Mouse (Mus musculus) subcutaneous adipose tissue, adult 2 months (tissue): Measurements from ENCODE around the gene Vkorc1. TPM values are rescaled to one million over a fixed set of nuclear protein-coding genes. Genes with fewer than 3 reads are reported as not detected.

ENCODE experiments used
- polyA plus RNA-seq: library from polyadenylated mRNA; depleted of rRNA; stranded (reverse); fragments of >200 nt; gene quantifications from 2 replicates; pipeline ENCODE4 v1.2.3, GENCODE M21; 2012; ENCODE audit warnings: low replicate concordance; rRNA removed

The Vkorc1 gene
- 258 and 271 TPM in 2 replicates for polyA plus RNA-seq

GRCm38 (mm10) chr7:127895442-127895841 is at the start of gene Vkorc1, which contains the start of gene Gm21974:
Gene Vkorc1, minus strand, starts transcription at chr7:127895617.
Gene Gm21974, minus strand, starts transcription at chr7:127895454.

DNA sequence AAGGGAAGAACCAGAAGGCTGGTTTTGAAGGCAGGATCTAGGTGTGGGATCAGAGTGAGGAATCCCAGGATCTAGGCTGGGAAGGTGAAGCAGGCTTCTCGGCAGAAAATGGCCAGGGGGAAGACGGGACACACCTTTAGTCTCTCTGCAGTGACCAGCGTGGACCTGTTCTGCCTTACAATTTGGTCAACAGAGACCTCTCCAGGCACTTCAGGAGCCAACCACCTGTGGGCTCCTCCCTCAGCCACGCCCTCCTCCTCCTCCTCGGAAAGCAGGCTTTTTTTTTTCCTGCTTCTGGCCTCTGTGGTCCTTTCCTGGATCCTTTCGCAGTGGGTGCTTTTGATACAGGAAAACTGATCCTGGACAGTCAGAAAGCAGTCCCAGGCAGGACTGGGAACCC is 34.5 kb upstream of the Vkorc1 start, which contains the start of gene Prss8:
TSS of gene Prss8 (minus strand) at position 182 of the 400 bp plus-strand sequence.

DNA sequence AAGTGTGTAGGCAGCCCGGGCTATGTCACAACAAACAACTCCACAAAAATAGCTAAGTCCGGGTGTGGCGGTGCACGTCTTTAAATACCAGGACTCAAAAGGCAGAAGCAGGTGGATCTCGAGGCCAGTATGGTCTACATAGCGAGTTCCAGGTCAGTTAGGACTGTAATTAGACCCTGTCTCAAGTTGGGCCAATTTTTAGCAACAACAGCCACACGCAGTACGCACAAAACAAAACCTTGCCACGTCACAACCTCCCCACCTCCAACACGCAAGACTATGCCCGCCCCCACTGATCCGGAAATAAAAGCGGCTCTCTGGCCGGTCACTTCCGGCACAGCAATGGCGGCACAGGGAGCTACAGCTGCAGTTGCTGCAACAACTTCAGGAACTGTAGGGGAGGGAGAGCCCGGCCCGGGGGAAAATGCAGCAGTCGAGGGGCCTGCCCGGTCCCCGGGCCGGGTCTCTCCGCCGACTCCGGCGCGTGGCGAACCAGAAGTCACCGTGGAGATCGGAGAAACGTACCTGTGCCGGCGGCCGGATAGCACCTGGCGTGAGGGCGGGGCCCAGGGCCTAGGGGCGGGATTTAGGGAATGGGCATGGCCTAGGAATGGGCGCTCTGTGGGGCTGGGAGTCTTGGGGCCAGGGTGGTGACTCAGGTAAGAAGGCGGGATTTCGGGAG is 16.9 kb upstream of the Vkorc1 start, which contains the start of gene Kat8:
TSS of gene Kat8 (plus strand) at position 327 of the 682 bp plus-strand sequence.

GRCm38 (mm10) chr7:127903971-127904796 is 8.8 kb upstream of the Vkorc1 start, which contains the start of gene Bckdk:
Gene Bckdk, plus strand, starts transcription at chr7:127904082.

GRCm38 (mm10) chr7:127890798-127891197 is 4.6 kb downstream of the Vkorc1 start, which contains the start of gene Prss53:
Gene Prss53, minus strand, starts transcription at chr7:127890970.

DNA sequence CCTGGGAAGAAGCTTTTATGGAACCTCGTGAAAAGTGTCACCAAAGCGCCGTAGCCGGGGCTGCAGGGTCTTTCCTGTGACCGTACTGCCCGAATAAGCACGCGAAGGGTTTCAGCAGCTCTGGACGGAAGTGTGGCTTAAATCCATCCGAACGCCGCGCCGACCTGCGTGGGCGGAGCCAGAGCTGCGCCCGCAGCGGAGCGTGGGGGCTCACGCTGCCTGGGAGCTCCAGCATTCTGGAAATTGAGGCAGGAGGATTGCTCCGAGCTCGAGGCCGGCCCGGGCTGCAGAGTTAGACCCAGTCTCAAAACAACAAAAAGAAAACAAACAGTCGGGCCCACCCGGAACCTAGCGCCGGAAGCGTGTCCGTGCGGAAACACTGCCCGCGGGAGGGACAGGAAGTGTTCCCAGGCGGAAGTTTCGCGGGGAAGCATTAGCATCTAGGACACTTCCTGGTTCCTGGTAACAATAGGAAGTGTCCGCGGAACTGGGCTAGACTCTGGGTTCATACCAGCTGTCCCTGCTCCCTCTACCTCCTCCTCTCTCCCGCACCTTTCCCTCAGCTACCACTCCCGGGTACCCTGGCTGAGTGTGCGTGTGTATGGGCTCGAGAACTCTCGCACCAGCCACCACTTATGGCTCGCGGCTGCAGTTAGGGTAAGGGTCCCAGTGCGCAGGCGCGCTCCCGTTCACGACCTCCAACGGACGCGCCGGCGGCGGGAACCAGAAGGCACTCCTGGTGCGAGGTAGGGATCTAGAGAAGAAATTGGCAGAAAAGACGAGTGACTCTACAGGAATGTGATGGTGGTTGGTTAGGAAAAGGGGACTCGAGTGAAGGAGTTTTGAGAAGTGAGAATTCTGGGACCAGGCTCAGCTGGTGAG is 18.7 kb downstream of the Vkorc1 start, which contains the start of gene Zfp668:
TSS of gene Zfp668 (minus strand) at position 362 of the 882 bp plus-strand sequence.

DNA sequence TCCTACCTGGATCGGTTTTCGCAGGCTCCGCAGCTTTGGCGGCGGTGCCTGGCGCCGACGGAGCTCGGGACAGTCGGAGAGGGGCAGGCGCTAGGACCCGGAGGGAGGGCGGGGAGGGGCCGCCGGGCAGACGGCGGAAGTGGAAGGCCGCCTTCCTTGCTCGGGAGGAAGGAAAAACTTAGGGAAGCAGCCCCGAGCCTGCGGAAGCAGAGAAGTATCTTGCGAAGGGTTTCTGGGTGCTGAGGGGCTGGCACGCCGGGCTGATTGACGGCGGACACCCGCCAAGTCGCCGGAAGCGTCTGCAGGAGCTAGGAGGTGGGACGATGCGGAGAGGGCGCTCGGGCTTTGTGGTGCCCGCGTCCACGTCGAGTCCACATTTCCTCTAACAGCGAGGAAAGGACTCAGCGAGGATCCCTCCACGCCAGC is 19.4 kb downstream of the Vkorc1 start, which contains the start of gene Zfp646:
TSS of gene Zfp646 (plus strand) at position 181 of the 426 bp plus-strand sequence.

Other genes starting within 250 kb of the Vkorc1 start
- 15.7 and 47.8 TPM in 2 replicates for gene Bcl7c, start 186.7 kb downstream of the Vkorc1 start, polyA plus RNA-seq
- 7.2 and 19.4 TPM in 2 replicates for gene Ctf1, start 182.9 kb downstream of the Vkorc1 start, polyA plus RNA-seq
- 0.06 TPM in 1 of 2 replicates, not detected in the other for gene Ctf2, start 163.5 kb downstream of the Vkorc1 start, polyA plus RNA-seq
- 14.2 and 40.4 TPM in 2 replicates for gene Fbxl19, start 151.1 kb downstream of the Vkorc1 start, polyA plus RNA-seq
- gene Orai3, start 125.8 kb downstream of the Vkorc1 start, polyA plus RNA-seq = 41.3 and 59.8 TPM in 2 replicates
- 9.2 and 15.6 TPM in 2 replicates for gene Setd1a, start 118.9 kb downstream of the Vkorc1 start, polyA plus RNA-seq
- not detected in 2 replicates for gene Gm49388, start 110.0 kb downstream of the Vkorc1 start, polyA plus RNA-seq
- 116 and 139 TPM in 2 replicates for gene Hsd3b7, start 95.0 kb downstream of the Vkorc1 start, polyA plus RNA-seq
- 93.0 and 101 TPM in 2 replicates for gene Stx4a, start 71.3 kb downstream of the Vkorc1 start, polyA plus RNA-seq
- 26.2 and 31.8 TPM in 2 replicates for gene Stx1b, start 71.1 kb downstream of the Vkorc1 start, polyA plus RNA-seq
- 12.4 and 27.7 TPM in 2 replicates for gene Zfp646, start 19.4 kb downstream of the Vkorc1 start, polyA plus RNA-seq
- 4.4 and 8.0 TPM in 2 replicates for gene Zfp668, start 18.8 kb downstream of the Vkorc1 start, polyA plus RNA-seq
- 3.2 and 5.8 TPM in 2 replicates for gene Prss53, start 4.6 kb downstream of the Vkorc1 start, polyA plus RNA-seq
- gene Gm21974, start 163 bp downstream of the Vkorc1 start, polyA plus RNA-seq = not detected in 2 replicates
- gene Bckdk, start 8.5 kb upstream of the Vkorc1 start, polyA plus RNA-seq = 153 and 162 TPM in 2 replicates
- 17.5 and 22.7 TPM in 2 replicates for gene Kat8, start 16.9 kb upstream of the Vkorc1 start, polyA plus RNA-seq
- gene Prss8, start 34.5 kb upstream of the Vkorc1 start, polyA plus RNA-seq = 0.29 and 50.1 TPM in 2 replicates
- 27.9 and 44.9 TPM in 2 replicates for gene Prss36, start 51.1 kb upstream of the Vkorc1 start, polyA plus RNA-seq
- 242 and 409 TPM in 2 replicates for gene Fus, start 71.8 kb upstream of the Vkorc1 start, polyA plus RNA-seq
- 16.0 and 64.4 TPM in 2 replicates for gene Pycard, start 98.2 kb upstream of the Vkorc1 start, polyA plus RNA-seq
- 0.24 and 0.90 TPM in 2 replicates for gene Trim72, start 108.3 kb upstream of the Vkorc1 start, polyA plus RNA-seq
- gene Itgam, start 167.0 kb upstream of the Vkorc1 start, polyA plus RNA-seq = 22.6 and 22.9 TPM in 2 replicates
- gene Gm49368, start 167.1 kb upstream of the Vkorc1 start, polyA plus RNA-seq = 0.04 and 0.09 TPM in 2 replicates
- gene Itgax, start 233.9 kb upstream of the Vkorc1 start, polyA plus RNA-seq = 4.9 and 10.0 TPM in 2 replicates